Mouse (Mus musculus): ENCODE data around the gene Ap1m1. TPM values are rescaled to one million over a fixed set of nuclear protein-coding genes. Genes with fewer than 3 reads are reported as not detected.

Gene Ap1m1
- polyA plus RNA-seq, 1 experiment from 2014 or later: 120 TPM

DNA sequence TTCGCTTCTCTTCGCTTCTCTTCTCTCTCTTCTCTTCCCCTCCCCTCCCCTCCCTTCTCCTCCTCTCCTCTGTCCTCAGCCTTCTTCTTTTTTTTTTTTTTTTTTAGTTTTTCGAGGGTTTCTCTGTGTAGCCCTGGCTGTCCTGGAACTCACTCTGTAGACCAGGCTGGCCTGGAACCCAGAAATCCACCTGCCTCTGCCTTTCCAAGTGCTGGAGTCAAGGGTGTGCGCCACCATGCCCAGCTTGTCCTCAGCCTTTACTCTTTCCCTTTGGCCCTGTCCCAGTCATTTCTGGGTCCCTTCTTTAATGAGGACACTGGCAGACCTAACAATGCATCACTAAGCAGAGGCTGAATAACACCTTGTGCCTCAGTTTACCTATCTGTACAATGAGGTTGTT lies 26.3 kb upstream of the Ap1m1 start, which contains the start of gene Gm11034:
Gene Gm11034, minus strand, starts transcription at position 101 of the 400 bp plus-strand sequence.
- no peak within 1 kb of the TSS for H3K27ac ChIP-seq (ENCODE audit: low read length)
- no peaks in the 10 kb centered on the region for H3K4me1 ChIP-seq (ENCODE audit: control insufficient read depth, insufficient read depth, low read length)
- no peak within 1 kb of the TSS for H3K4me2 ChIP-seq (ENCODE audit: low read depth, low read length)
- H3K4me3 ChIP-seq (ENCODE audit: low read length): no peak within 1 kb of the TSS
- H3K9me3 ChIP-seq (replicated peaks; ENCODE audit: control insufficient read depth, low read length): no peaks in the 10 kb centered on the region
- no peak within 1 kb of the TSS for H3K9ac ChIP-seq (ENCODE audit: low read length)
- 73% methylated on average over 4 of the region's 4 CpGs for WGBS
- no peak for ATAC-seq (replicated peaks; ENCODE audit: extremely low read depth, insufficient read depth, low FRiP score)
- no peaks in the 10 kb centered on the region for H3K36me3 ChIP-seq (ENCODE audit: control insufficient read depth, insufficient read depth)
- peaks cover 6% of the 10 kb centered on the region; the same call in 1 of the 2 replicates for H3K27me3 ChIP-seq (ENCODE audit: control insufficient read depth, insufficient read depth, low read length)

DNA sequence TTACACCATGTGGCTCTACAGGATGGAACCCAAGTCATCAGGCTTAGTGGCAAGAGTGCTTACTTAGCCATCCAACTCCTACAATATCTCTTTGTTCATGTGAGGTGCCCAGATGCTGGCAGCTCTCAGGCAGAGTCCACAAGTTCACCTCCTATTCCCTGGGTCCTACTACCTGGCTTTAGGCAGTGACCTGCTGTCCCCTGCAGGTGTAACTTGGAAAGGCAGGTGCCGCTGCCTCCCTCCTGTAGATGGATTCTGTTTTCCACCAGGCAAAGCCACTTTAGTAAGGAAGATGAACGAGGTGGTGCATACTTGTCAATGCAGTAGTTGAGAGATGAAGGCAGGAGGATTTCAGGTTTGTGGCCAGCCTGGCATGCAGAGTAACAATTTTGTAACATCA lies 24.8 kb upstream of the Ap1m1 start:
- no peak overlapping the region for H3K9ac ChIP-seq (ENCODE audit: low read length)
- H3K4me2 ChIP-seq (ENCODE audit: low read depth, low read length): no peak overlapping the region
- no peaks in the 10 kb centered on the region for H3K9me3 ChIP-seq (replicated peaks; ENCODE audit: control insufficient read depth, low read length)
- H3K27ac ChIP-seq (ENCODE audit: low read length): no peak overlapping the region
- WGBS: 40% methylated on average over 2 of the region's 2 CpGs
- no peak overlapping the region for H3K4me3 ChIP-seq (ENCODE audit: low read length)
- no peak for ATAC-seq (replicated peaks; ENCODE audit: extremely low read depth, insufficient read depth, low FRiP score)
- H3K27me3 ChIP-seq (ENCODE audit: control insufficient read depth, insufficient read depth, low read length): peaks cover 6% of the 10 kb centered on the region; the same call in 1 of the 2 replicates
- H3K4me1 ChIP-seq (ENCODE audit: control insufficient read depth, insufficient read depth, low read length): no peaks in the 10 kb centered on the region
- H3K36me3 ChIP-seq (ENCODE audit: control insufficient read depth, insufficient read depth): no peaks in the 10 kb centered on the region

GRCm38 (mm10) chr8:72215871-72216270 lies 23.9 kb upstream of the Ap1m1 start:
- WGBS: 19% methylated on average over 1 of the region's 1 CpGs
- Histone ChIP-seq H3K36me3 (ENCODE audit: control insufficient read depth, insufficient read depth) (no peaks in the 10 kb centered on the region), H3K27ac (ENCODE audit: low read length) (no peak overlapping the region), H3K9me3 (replicated peaks; ENCODE audit: control insufficient read depth, low read length) (no peaks in the 10 kb centered on the region), H3K27me3 (ENCODE audit: control insufficient read depth, insufficient read depth, low read length) (peaks cover 6% of the 10 kb centered on the region; the same call in 1 of the 2 replicates), H3K4me2 (ENCODE audit: low read depth, low read length) (no peak overlapping the region), H3K9ac (ENCODE audit: low read length) (no peak overlapping the region), H3K4me3 (ENCODE audit: low read length) (no peak overlapping the region), H3K4me1 (ENCODE audit: control insufficient read depth, insufficient read depth, low read length) (peaks cover 7% of the 10 kb centered on the region)
- ATAC-seq (replicated peaks; ENCODE audit: extremely low read depth, insufficient read depth, low FRiP score): no peak

DNA sequence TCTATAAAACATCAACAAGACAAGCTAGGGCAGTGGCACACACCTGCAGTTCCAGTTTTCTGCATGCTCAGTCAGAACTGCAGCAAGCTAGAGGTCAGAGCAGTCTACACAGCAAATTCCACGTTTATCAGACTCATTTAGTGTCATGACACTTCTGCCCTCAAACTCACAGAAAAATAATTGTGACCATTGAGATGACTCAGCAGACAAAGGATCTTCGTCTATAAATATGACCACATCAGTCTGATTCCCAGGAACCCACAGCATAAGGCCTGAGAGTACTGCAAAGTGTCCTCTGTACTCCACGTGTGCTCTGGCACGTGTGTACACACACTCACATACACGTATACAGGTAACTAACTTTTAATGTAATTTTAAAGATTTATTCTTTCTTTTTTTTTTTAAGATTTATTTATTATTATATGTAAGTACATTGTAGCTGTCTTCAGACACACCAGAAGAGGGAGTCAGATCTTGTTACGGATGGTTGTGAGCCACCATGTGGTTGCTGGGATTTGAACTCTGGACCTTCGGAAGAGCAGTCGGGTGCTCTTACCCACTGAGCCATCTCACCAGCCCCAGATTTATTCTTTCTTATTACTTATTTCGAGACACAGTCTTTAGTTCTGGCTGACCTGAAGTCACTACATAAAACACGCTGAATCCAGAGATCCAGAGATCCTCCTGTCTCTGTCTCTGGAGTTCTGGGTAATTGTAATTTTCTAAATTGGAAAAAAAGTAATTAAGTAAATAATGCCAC lies 20.9 kb upstream of the Ap1m1 start:
- no peak overlapping the region for H3K9ac ChIP-seq (ENCODE audit: low read length)
- peaks cover 10% of the 10 kb centered on the region for H3K4me1 ChIP-seq (ENCODE audit: control insufficient read depth, insufficient read depth, low read length)
- H3K9me3 ChIP-seq (replicated peaks; ENCODE audit: control insufficient read depth, low read length): no peaks in the 10 kb centered on the region
- WGBS: 81% methylated on average over 9 of the region's 10 CpGs
- H3K4me3 ChIP-seq (ENCODE audit: low read length): peak overlapping the region; percentile 60
- H3K36me3 ChIP-seq (ENCODE audit: control insufficient read depth, insufficient read depth): peaks cover 16% of the 10 kb centered on the region
- ATAC-seq (replicated peaks; ENCODE audit: extremely low read depth, insufficient read depth, low FRiP score): no peak
- H3K27ac ChIP-seq (ENCODE audit: low read length): peak overlapping the region; percentile 34; the same call in 1 of the 2 replicates
- H3K4me2 ChIP-seq (ENCODE audit: low read depth, low read length): peak overlapping the region; percentile 88
- H3K27me3 ChIP-seq (ENCODE audit: control insufficient read depth, insufficient read depth, low read length): peaks cover 6% of the 10 kb centered on the region; the same call in 1 of the 2 replicates

GRCm38 (mm10) chr8:72219541-72220363 lies 20.1 kb upstream of the Ap1m1 start, which contains the start of gene Fam32a:
TSS of gene Fam32a (plus strand) at chr8:72219730.
- Histone ChIP-seq H3K4me3 (ENCODE audit: low read length) (peak within 1 kb of the TSS; percentile 60), H3K27ac (ENCODE audit: low read length) (peak within 1 kb of the TSS; percentile 40), H3K27me3 (ENCODE audit: control insufficient read depth, insufficient read depth, low read length) (peaks cover 4% of the 10 kb centered on the region; the same call in 1 of the 2 replicates), H3K9me3 (replicated peaks; ENCODE audit: control insufficient read depth, low read length) (no peaks in the 10 kb centered on the region), H3K9ac (ENCODE audit: low read length) (peak within 1 kb of the TSS; percentile 70), H3K36me3 (ENCODE audit: control insufficient read depth, insufficient read depth) (peaks cover 16% of the 10 kb centered on the region), H3K4me1 (ENCODE audit: control insufficient read depth, insufficient read depth, low read length) (peaks cover 10% of the 10 kb centered on the region), H3K4me2 (ENCODE audit: low read depth, low read length) (peak within 1 kb of the TSS; percentile 88)
- WGBS: 15% methylated on average over 39 of the region's 39 CpGs
- peak; percentile 95 for ATAC-seq (replicated peaks; ENCODE audit: extremely low read depth, insufficient read depth, low FRiP score)

- Histone ChIP-seq H3K4me1 (ENCODE audit: control insufficient read depth, insufficient read depth, low read length) (peaks cover 10% of the 10 kb centered on the region), H3K9me3 (replicated peaks; ENCODE audit: control insufficient read depth, low read length) (no peaks in the 10 kb centered on the region), H3K27me3 (ENCODE audit: control insufficient read depth, insufficient read depth, low read length) (peaks cover 4% of the 10 kb centered on the region; the same call in 1 of the 2 replicates), H3K27ac (ENCODE audit: low read length) (no peak overlapping the region), H3K36me3 (ENCODE audit: control insufficient read depth, insufficient read depth) (peaks cover 16% of the 10 kb centered on the region), H3K4me2 (ENCODE audit: low read depth, low read length) (peak overlapping the region; percentile 88), H3K9ac (ENCODE audit: low read length) (no peak overlapping the region), H3K4me3 (ENCODE audit: low read length) (peak overlapping the region; percentile 60)
- 87% methylated on average over 4 of the region's 4 CpGs for WGBS
- ATAC-seq (replicated peaks; ENCODE audit: extremely low read depth, insufficient read depth, low FRiP score): no peak
Observed at GRCm38 (mm10) chr8:72220758-72221157, 19.1 kb upstream of the Ap1m1 start.

DNA sequence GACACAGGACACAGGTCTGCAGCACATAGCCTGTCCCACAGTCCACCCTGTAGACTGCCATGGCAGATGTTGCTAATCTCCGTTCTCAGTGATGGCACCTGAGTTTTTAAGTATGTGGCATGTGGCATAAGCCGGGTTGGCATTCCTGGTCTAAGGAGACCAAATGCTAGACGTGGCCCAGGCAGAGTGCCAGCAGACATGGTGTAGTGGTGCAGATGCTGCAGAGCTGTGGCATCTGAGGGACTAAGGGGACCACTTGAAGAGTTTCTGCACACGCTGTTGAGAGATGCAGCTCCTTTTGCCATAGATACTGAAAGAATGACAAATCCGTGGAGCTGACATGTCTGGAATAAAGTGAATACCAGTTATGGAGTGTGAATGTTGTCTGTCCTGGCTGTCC lies 17.2 kb upstream of the Ap1m1 start:
- Histone ChIP-seq H3K36me3 (ENCODE audit: control insufficient read depth, insufficient read depth) (peaks cover 16% of the 10 kb centered on the region), H3K27ac (ENCODE audit: low read length) (no peak overlapping the region), H3K9me3 (replicated peaks; ENCODE audit: control insufficient read depth, low read length) (no peaks in the 10 kb centered on the region), H3K27me3 (ENCODE audit: control insufficient read depth, insufficient read depth, low read length) (no peaks in the 10 kb centered on the region), H3K4me3 (ENCODE audit: low read length) (no peak overlapping the region), H3K4me2 (ENCODE audit: low read depth, low read length) (no peak overlapping the region), H3K4me1 (ENCODE audit: control insufficient read depth, insufficient read depth, low read length) (peaks cover 10% of the 10 kb centered on the region), H3K9ac (ENCODE audit: low read length) (no peak overlapping the region)
- WGBS: 81% methylated on average over 5 of the region's 5 CpGs
- ATAC-seq (replicated peaks; ENCODE audit: extremely low read depth, insufficient read depth, low FRiP score): no peak

GRCm38 (mm10) chr8:72240403-72240763 lies 565 bp downstream of the Ap1m1 start:
- Histone ChIP-seq H3K4me3 (ENCODE audit: low read length) (peak overlapping the region; percentile 93), H3K9ac (ENCODE audit: low read length) (peak overlapping the region; percentile 79), H3K4me2 (ENCODE audit: low read depth, low read length) (peak overlapping the region; percentile 82), H3K27me3 (ENCODE audit: control insufficient read depth, insufficient read depth, low read length) (no peaks in the 10 kb centered on the region), H3K36me3 (ENCODE audit: control insufficient read depth, insufficient read depth) (no peaks in the 10 kb centered on the region; the same call in 1 of the 2 replicates), H3K9me3 (replicated peaks; ENCODE audit: control insufficient read depth, low read length) (no peaks in the 10 kb centered on the region), H3K27ac (ENCODE audit: low read length) (peak overlapping the region; percentile 91), H3K4me1 (ENCODE audit: control insufficient read depth, insufficient read depth, low read length) (peaks cover 5% of the 10 kb centered on the region)
- WGBS: under 1% methylated on average over 24 of the region's 24 CpGs
- ATAC-seq (replicated peaks; ENCODE audit: extremely low read depth, insufficient read depth, low FRiP score): 0 out of 2 replicates have a peak, but pooled peaks have one; percentile 1
